ENCODE assay signal across 9 mouse cellular contexts in the genomic region with DNA sequence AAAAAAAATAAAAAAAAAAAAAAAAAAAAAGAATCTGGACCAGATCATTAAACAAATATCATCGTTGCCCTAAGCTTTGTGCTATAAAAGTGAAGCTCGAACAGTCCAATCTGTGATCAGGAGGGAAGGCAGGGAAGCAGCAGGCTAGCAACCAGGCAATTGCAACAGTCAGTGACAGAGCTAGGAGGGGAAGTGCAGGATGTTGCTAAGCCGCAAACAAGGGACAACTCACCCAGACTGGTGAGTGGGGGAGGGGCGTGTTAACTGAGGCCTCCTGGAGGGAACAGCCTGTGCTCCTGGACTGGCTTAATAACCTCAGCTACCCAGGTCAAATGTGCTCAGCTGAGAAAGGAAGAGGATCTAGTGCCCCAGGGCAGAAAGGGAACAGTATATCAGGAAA. TPM values are rescaled to one million over a fixed set of nuclear protein-coding genes. Genes with fewer than 3 reads are reported as not detected.
DNase-seq lines count a peak whose midpoint lies in the region; ATAC-seq lines count a peak whose summit lies in the region.
"Had no signal": no experiment of that assay in that cellular context is flagged by ENCODE, and none has a peak within 500 bp of the region (broad histone marks: within the 10 kb centered on the region; RNA-seq: fewer than 3 reads in every experiment).

No protein-coding gene starts in this region.

- no peaks in the 10 kb centered on the region for H3K9me3 ChIP-seq in forebrain, embryonic 10.5 days
- H3K9me3 ChIP-seq in forebrain, embryonic 12.5 days, result no peaks in the 10 kb centered on the region

- H3K27me3 ChIP-seq in forebrain, embryonic 10.5 days (ENCODE audit: poor library complexity, severe bottlenecking), result peaks cover 20% of the 10 kb centered on the region
- H3K27me3 ChIP-seq in forebrain, embryonic 12.5 days, result peaks cover 14% of the 10 kb centered on the region
- H3K27me3 ChIP-seq: Patski had no signal

- peak overlapping the region; percentile 44; the same call in 1 of the 2 replicates for H3K27ac ChIP-seq in forebrain, embryonic 10.5 days
- no peak overlapping the region for H3K27ac ChIP-seq in forebrain, embryonic 12.5 days

- H3K4me3 ChIP-seq in forebrain, embryonic 10.5 days, result no peak overlapping the region
- H3K4me3 ChIP-seq in forebrain, embryonic 12.5 days (replicated peaks), result no peak overlapping the region

- WGBS in forebrain, embryonic 10.5 days, result 8% methylated on average over 4 of the region's 4 CpGs
- WGBS in forebrain, embryonic 12.5 days, result 6% methylated on average over 4 of the region's 4 CpGs

- no peak overlapping the region for H3K4me2 ChIP-seq in forebrain, embryonic 12.5 days

- peaks cover 42% of the 10 kb centered on the region for H3K4me1 ChIP-seq in forebrain, embryonic 10.5 days
- H3K4me1 ChIP-seq in forebrain, embryonic 12.5 days, result peaks cover 22% of the 10 kb centered on the region

- no peaks in the 10 kb centered on the region for H3K36me3 ChIP-seq in forebrain, embryonic 10.5 days (replicated peaks)
- no peaks in the 10 kb centered on the region for H3K36me3 ChIP-seq in forebrain, embryonic 12.5 days (replicated peaks)

- peak; percentile 50 for DNase-seq in forebrain, embryonic 10.5 days (ENCODE audit: extremely low spot score, low spot score)
- DNase-seq in CD4-positive, CD25-positive, alpha-beta regulatory T cell, adult 2 months (ENCODE audit: low read depth, low spot score), result peak; percentile 85
- peak; percentile 77 for DNase-seq in embryo, embryonic 11 days
- peak; percentile 44 for DNase-seq in kidney, postnatal 14 days
- DNase-seq in mesoderm, embryonic 11.5 days (ENCODE audit: low read depth, low spot score), result peak; percentile 66
- peak; percentile 87 for DNase-seq in thymus, postnatal 25 days
- DNase-seq in frontal cortex, postnatal 36 days (ENCODE audit: low spot score in 2 of 2), result no peak

- no peak for ATAC-seq in forebrain, embryonic 12.5 days (ENCODE audit: low FRiP score)
- ATAC-seq: Patski had no signal

- no peak overlapping the region for H3K9ac ChIP-seq in forebrain, embryonic 12.5 days

RNA-seq across cellular contexts. Expression of a gene that starts 6.6 kb away (rescaled TPM):
- 95.1 and 101 TPM in 2 replicates for polyA plus RNA-seq in forebrain, embryonic 10.5 days (2016; fragmentation: Nextera tagmentation; extraction: Ambion mirVana)
- 121 and 122 TPM in 2 replicates for polyA plus RNA-seq in forebrain, embryonic 12.5 days (2016; fragmentation: Nextera tagmentation; extraction: Ambion mirVana)

Comparison
In these comparisons a context has a peak if more than half of its experiments do, and no peak if none do; other contexts are left out.
1. DNase-seq: peak in forebrain, embryonic 10.5 days (single experiment), CD4-positive, CD25-positive, alpha-beta regulatory T cell, adult 2 months (single experiment), embryo, embryonic 11 days (single experiment), kidney, postnatal 14 days (single experiment), mesoderm, embryonic 11.5 days (single experiment) and thymus, postnatal 25 days (single experiment); none in frontal cortex, postnatal 36 days (0 of 2).